Mouse (Mus musculus): ENCODE measurements around the gene Gm13769.
"Not testable (repeated sequence)": the region's sequence is repeated elsewhere in the genome, so short reads cannot be mapped to it uniquely, and the experiment has no call there.

DNA sequence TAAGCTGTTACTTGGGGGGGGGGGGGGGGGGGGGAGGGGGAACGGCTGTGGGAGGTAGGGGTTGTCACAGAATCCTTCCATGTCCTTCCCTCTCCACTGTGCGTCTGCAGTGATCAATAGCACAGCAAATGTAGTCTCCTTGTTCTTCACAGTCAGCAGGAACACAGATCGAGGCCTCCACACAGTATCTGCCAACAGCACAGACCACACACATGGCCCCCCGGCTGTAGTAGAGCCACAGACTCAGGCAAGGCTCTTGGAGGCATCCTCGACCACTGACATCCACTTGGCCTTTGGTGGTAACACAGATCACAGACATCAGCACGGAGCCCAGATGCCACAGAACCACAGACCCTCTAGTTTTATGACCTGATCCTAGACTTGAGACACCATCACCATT is 29.0 kb downstream of the Gm13769 start:
- TF ChIP-seq CTCF (IDR thresholded peaks at IDR 0.05; ENCODE audit: low read depth, low read length); POLR2A (IDR thresholded peaks at IDR 0.05; ENCODE audit: borderline replicate concordance, low read depth, low read length): not testable (repeated sequence)
